Mouse (Mus musculus): ENCODE data around the gene Sorcs1. TPM values are rescaled to one million over a fixed set of nuclear protein-coding genes. Genes with fewer than 3 reads are reported as not detected.

Sorcs1 gene
- polyA plus RNA-seq, 1 experiment from 2014 or later, result 0.20 TPM

DNA sequence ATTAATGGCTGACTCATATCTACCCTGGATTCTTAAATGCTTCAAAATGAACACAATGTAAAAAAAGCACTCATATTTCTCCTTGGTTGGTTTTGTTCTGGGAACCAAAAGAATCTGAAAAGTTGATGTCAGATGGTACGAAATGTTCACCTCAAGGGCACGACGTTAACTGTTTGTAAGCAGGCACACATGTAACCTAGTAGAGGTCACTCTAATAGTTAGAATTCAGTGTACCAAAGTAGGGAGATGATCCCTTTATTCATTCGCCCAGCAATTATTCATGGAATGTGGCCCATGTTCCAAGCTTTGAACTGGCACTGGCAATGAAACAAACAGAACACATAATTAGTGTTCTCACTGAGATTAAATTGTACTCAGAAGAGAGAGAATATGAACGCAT, 284.3 kb downstream of the Sorcs1 start:
- H3K9me3 ChIP-seq (ENCODE audit: low read length), result no peaks in the 10 kb centered on the region
- DNase-seq (no peak), ATAC-seq (no peak)
- no peaks in the 10 kb centered on the region for H3K36me3 ChIP-seq (replicated peaks; ENCODE audit: insufficient read depth, low read length)
- WGBS (ENCODE audit: insufficient replicate concordance), result 74% methylated on average over 5 of the region's 5 CpGs
- no peak overlapping the region for H3K4me2 ChIP-seq (ENCODE audit: low read depth, low read length)
- H3K27ac ChIP-seq (ENCODE audit: low read depth), result no peak overlapping the region
- H3K4me3 ChIP-seq (ENCODE audit: low read depth, low read length), result no peak overlapping the region
- TF ChIP-seq CTCF (IDR thresholded peaks at IDR 0.05; ENCODE audit: low read depth) (no peak), EP300 (IDR thresholded peaks at IDR 0.05; ENCODE audit: low read depth) (no peak)
- H3K9ac ChIP-seq (replicated peaks), result no peak overlapping the region
- H3K27me3 ChIP-seq (ENCODE audit: insufficient read depth, low read length), result no peaks in the 10 kb centered on the region
- no peaks in the 10 kb centered on the region for H3K4me1 ChIP-seq (ENCODE audit: insufficient read depth)

- Histone ChIP-seq H3K4me2 (ENCODE audit: low read depth, low read length) (no peak overlapping the region), H3K4me3 (ENCODE audit: low read depth, low read length) (no peak overlapping the region), H3K27me3 (ENCODE audit: insufficient read depth, low read length) (no peaks in the 10 kb centered on the region), H3K9ac (replicated peaks) (no peak overlapping the region), H3K9me3 (ENCODE audit: low read length) (peaks cover 5% of the 10 kb centered on the region), H3K4me1 (ENCODE audit: insufficient read depth) (no peaks in the 10 kb centered on the region), H3K36me3 (replicated peaks; ENCODE audit: insufficient read depth, low read length) (no peaks in the 10 kb centered on the region), H3K27ac (ENCODE audit: low read depth) (no peak overlapping the region)
- no peak for ATAC-seq
- no peak for DNase-seq
- WGBS (ENCODE audit: insufficient replicate concordance), result 70% methylated on average over 9 of the region's 9 CpGs
- no peak for TF ChIP-seq EP300 (IDR thresholded peaks at IDR 0.05; ENCODE audit: low read depth)
- no peak for TF ChIP-seq CTCF (IDR thresholded peaks at IDR 0.05; ENCODE audit: low read depth)
These were observed 288.4 kb downstream of the Sorcs1 start for GRCm38 (mm10) chr19:50389925-50390552.

GRCm38 (mm10) chr19:50378901-50379300, 299.5 kb downstream of the Sorcs1 start:
- ATAC-seq (no peak), DNase-seq (no peak)
- Histone ChIP-seq H3K27me3 (ENCODE audit: insufficient read depth, low read length) (no peaks in the 10 kb centered on the region), H3K4me1 (ENCODE audit: insufficient read depth) (no peaks in the 10 kb centered on the region), H3K9me3 (ENCODE audit: low read length) (no peaks in the 10 kb centered on the region), H3K27ac (ENCODE audit: low read depth) (no peak overlapping the region), H3K4me2 (ENCODE audit: low read depth, low read length) (no peak overlapping the region), H3K36me3 (replicated peaks; ENCODE audit: insufficient read depth, low read length) (no peaks in the 10 kb centered on the region), H3K4me3 (ENCODE audit: low read depth, low read length) (no peak overlapping the region), H3K9ac (replicated peaks) (no peak overlapping the region)
- 82% methylated on average over 5 of the region's 5 CpGs for WGBS (ENCODE audit: insufficient replicate concordance)
- TF ChIP-seq EP300 (IDR thresholded peaks at IDR 0.05; ENCODE audit: low read depth) (no peak), CTCF (IDR thresholded peaks at IDR 0.05; ENCODE audit: low read depth) (no peak)

GRCm38 (mm10) chr19:50374751-50375150, 303.7 kb downstream of the Sorcs1 start:
- H3K9ac ChIP-seq (replicated peaks), result no peak overlapping the region
- H3K36me3 ChIP-seq (replicated peaks; ENCODE audit: insufficient read depth, low read length), result no peaks in the 10 kb centered on the region
- H3K27me3 ChIP-seq (ENCODE audit: insufficient read depth, low read length), result no peaks in the 10 kb centered on the region
- no peak overlapping the region for H3K27ac ChIP-seq (ENCODE audit: low read depth)
- H3K4me2 ChIP-seq (ENCODE audit: low read depth, low read length), result no peak overlapping the region
- H3K9me3 ChIP-seq (ENCODE audit: low read length), result no peaks in the 10 kb centered on the region
- ATAC-seq (no peak), DNase-seq (no peak)
- WGBS (ENCODE audit: insufficient replicate concordance), result 75% methylated on average over 10 of the region's 10 CpGs
- no peak for TF ChIP-seq EP300 (IDR thresholded peaks at IDR 0.05; ENCODE audit: low read depth)
- no peak for TF ChIP-seq CTCF (IDR thresholded peaks at IDR 0.05; ENCODE audit: low read depth)
- no peaks in the 10 kb centered on the region for H3K4me1 ChIP-seq (ENCODE audit: insufficient read depth)
- no peak overlapping the region for H3K4me3 ChIP-seq (ENCODE audit: low read depth, low read length)

GRCm38 (mm10) chr19:50366446-50366845, 312.0 kb downstream of the Sorcs1 start:
- no peak overlapping the region for H3K9ac ChIP-seq (replicated peaks)
- H3K4me1 ChIP-seq (ENCODE audit: insufficient read depth), result no peaks in the 10 kb centered on the region
- H3K27me3 ChIP-seq (ENCODE audit: insufficient read depth, low read length), result no peaks in the 10 kb centered on the region
- ATAC-seq (no peak), DNase-seq (no peak)
- no peak for TF ChIP-seq EP300 (IDR thresholded peaks at IDR 0.05; ENCODE audit: low read depth)
- no peak for TF ChIP-seq CTCF (IDR thresholded peaks at IDR 0.05; ENCODE audit: low read depth)
- no peaks in the 10 kb centered on the region for H3K36me3 ChIP-seq (replicated peaks; ENCODE audit: insufficient read depth, low read length)
- no peak overlapping the region for H3K27ac ChIP-seq (ENCODE audit: low read depth)
- H3K4me3 ChIP-seq (ENCODE audit: low read depth, low read length), result no peak overlapping the region
- no peak overlapping the region for H3K4me2 ChIP-seq (ENCODE audit: low read depth, low read length)
- no peaks in the 10 kb centered on the region for H3K9me3 ChIP-seq (ENCODE audit: low read length)
- 64% methylated on average over 3 of the region's 3 CpGs for WGBS (ENCODE audit: insufficient replicate concordance)

DNA sequence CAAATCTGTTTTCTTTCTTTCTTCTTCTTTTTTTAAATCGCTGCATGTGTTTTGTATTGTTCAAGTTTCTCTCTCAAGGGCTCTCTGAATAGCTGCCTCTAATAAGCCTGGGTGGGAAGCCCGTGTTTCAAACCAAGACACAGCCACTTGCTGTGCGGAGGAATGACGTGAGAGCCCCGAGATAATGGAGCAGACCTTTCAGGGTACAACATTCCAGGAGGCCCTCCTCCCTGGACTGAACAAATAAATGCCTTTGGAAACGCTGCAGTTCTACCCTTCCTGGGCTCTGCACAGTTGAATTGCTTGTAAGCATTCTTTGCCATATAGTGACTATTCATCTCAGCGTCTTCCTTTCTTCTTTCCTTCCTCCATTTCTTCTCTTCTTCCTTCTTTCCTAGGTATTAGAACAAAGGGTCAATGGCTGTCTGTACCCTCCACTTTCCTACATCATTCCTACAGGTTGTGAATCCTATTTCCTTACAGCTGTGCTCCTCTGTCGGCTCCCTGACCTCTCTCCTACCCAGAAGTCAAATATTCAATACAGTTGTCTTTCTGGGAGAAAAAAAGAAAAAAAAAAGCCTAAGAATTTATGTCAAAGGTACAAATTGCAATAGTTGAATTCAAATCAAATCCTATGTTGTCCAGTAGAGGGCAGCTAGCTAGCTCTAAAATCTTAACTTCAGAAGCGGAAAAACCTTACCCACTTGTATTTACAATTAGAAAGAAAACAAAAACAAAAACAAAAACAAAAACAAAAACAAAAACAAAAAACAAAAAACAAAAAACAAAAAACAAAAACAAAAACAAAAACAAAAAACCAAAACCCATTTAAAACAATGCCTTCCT, 315.6 kb downstream of the Sorcs1 start:
- TF ChIP-seq EP300 (IDR thresholded peaks at IDR 0.05; ENCODE audit: low read depth), result no peak
- TF ChIP-seq CTCF (IDR thresholded peaks at IDR 0.05; ENCODE audit: low read depth), result no peak
- Histone ChIP-seq H3K4me1 (ENCODE audit: insufficient read depth) (no peaks in the 10 kb centered on the region), H3K9me3 (ENCODE audit: low read length) (no peaks in the 10 kb centered on the region), H3K27me3 (ENCODE audit: insufficient read depth, low read length) (no peaks in the 10 kb centered on the region), H3K27ac (ENCODE audit: low read depth) (no peak overlapping the region), H3K9ac (replicated peaks) (no peak overlapping the region), H3K4me3 (ENCODE audit: low read depth, low read length) (no peak overlapping the region), H3K36me3 (replicated peaks; ENCODE audit: insufficient read depth, low read length) (no peaks in the 10 kb centered on the region), H3K4me2 (ENCODE audit: low read depth, low read length) (no peak overlapping the region)
- 47% methylated on average over 9 of the region's 9 CpGs for WGBS (ENCODE audit: insufficient replicate concordance)
- no peak for DNase-seq
- ATAC-seq, result no peak

Data from liver, postnatal 0 days (tissue).